Mouse (Mus musculus) liver, adult 2 months (tissue): ENCODE data around the gene Olfr735.

Source experiments
- CTCF ChIP-seq: fragments of 200-500 bp; IDR thresholded peaks from 2 replicates; pipeline ENCODE4 v1.5.1; 2011; ENCODE audit warnings: low read depth, low read length, control low read depth
- POLR2A ChIP-seq: fragments of 200-500 bp; IDR thresholded peaks from 2 replicates; pipeline ENCODE4 v1.6.1; 2011; ENCODE audit warnings: low read length, control low read depth; ENCODE audit not compliant: insufficient read depth; ENCODE audit errors: extremely low read depth

DNA sequence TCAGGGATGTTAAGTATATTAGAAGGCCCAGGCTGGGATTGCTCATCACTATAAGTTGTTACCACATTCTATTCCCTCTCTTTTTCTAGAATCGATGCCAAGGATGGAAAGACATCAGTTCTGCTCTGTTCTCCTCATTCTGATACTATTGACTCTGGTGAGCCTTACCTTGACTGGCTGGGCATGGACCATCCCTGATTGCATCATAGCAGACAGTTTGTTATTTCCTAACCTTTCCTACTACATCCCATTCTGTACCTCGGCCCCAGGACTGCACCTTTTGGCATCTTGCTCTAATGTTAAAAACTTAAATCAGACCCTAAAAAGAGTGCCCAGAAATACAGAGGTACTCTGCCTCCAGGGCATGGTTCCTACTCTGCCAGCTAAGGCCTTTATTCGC is 11.8 kb upstream of the Olfr735 start:
- no peak for TF ChIP-seq CTCF
- TF ChIP-seq POLR2A, result no peak
